Comparison of ENCODE assay signal across 9 mouse cellular contexts in the genomic region with DNA sequence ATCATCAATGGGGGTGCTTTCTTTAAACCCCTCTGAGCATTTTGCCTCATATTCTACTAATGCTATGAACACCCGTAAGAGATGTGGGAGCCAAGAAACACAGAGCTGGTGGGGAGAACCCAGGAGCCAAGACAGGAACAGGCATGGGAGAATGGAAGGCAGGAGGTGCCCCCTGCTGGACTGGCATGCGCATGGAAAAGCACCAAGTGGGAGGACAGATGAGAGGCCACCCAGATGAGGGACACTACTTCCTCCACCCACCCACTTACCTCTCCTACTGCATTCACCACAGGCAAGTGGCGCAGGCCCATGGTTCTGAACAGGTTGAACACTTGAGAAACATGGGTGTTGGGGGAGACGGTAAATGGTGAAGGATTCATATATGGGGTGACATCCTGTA. TPM values are rescaled to one million over a fixed set of nuclear protein-coding genes. Genes with fewer than 3 reads are reported as not detected.
DNase-seq lines count a peak whose midpoint lies in the region; ATAC-seq lines count a peak whose summit lies in the region.
"Had no signal": no experiment of that assay in that cellular context is flagged by ENCODE, and none has a peak within 500 bp of the region (broad histone marks: within the 10 kb centered on the region; RNA-seq: fewer than 3 reads in every experiment).

No protein-coding gene starts in this region.

- no peak overlapping the region for H3K27ac ChIP-seq in midbrain, embryonic 11.5 days (ENCODE audit: low read depth, low read length)
- no peak overlapping the region for H3K27ac ChIP-seq in midbrain, embryonic 15.5 days
- H3K27ac ChIP-seq in limb, embryonic 11.5 days (replicated peaks; ENCODE audit: low read depth, low read length): no peak overlapping the region
- H3K27ac ChIP-seq: embryonic facial prominence, embryonic 12.5 days; liver, embryonic 13.5 days had no signal

- no peaks in the 10 kb centered on the region for H3K9me3 ChIP-seq in midbrain, embryonic 11.5 days (ENCODE audit: control insufficient read depth, low read length)
- no peaks in the 10 kb centered on the region for H3K9me3 ChIP-seq in midbrain, embryonic 15.5 days
- no peaks in the 10 kb centered on the region for H3K9me3 ChIP-seq in limb, embryonic 11.5 days (ENCODE audit: control insufficient read depth, low read length)
- H3K9me3 ChIP-seq: embryonic facial prominence, embryonic 12.5 days; liver, embryonic 13.5 days had no signal

- DNase-seq in midbrain, embryonic 11.5 days (ENCODE audit: low spot score, missing footprints): peak; percentile 84
- peak; percentile 35 for DNase-seq in ZHBTc4 (ENCODE audit: low read depth, low spot score)
- DNase-seq in kidney, adult 9 months: peak; percentile 66
- peak; percentile 42 for DNase-seq in limb, embryonic 11.5 days (ENCODE audit: low spot score)
- peak; percentile 75 to 77 for DNase-seq in right cerebral cortex, adult 2 months (ENCODE audit: low spot score in 2 of 2)
- DNase-seq: liver, embryonic 13.5 days had no signal

- peaks cover 57% of the 10 kb centered on the region for H3K36me3 ChIP-seq in midbrain, embryonic 11.5 days (ENCODE audit: control insufficient read depth, insufficient read depth, low read length)
- H3K36me3 ChIP-seq in midbrain, embryonic 15.5 days (replicated peaks): peaks cover 83% of the 10 kb centered on the region
- peaks cover 35% of the 10 kb centered on the region for H3K36me3 ChIP-seq in limb, embryonic 11.5 days (ENCODE audit: control insufficient read depth, insufficient read depth, low read length)

- no peaks in the 10 kb centered on the region for H3K4me1 ChIP-seq in midbrain, embryonic 11.5 days (ENCODE audit: control insufficient read depth, insufficient read depth, low read length)
- H3K4me1 ChIP-seq in midbrain, embryonic 15.5 days: no peaks in the 10 kb centered on the region
- H3K4me1 ChIP-seq in limb, embryonic 11.5 days (ENCODE audit: control insufficient read depth, insufficient read depth, low read length): peaks cover 5% of the 10 kb centered on the region; the same call in 1 of the 2 replicates
- H3K4me1 ChIP-seq: embryonic facial prominence, embryonic 12.5 days; liver, embryonic 13.5 days had no signal

- no peak overlapping the region for H3K4me3 ChIP-seq in midbrain, embryonic 11.5 days (ENCODE audit: low read depth, low read length)
- no peak overlapping the region for H3K4me3 ChIP-seq in midbrain, embryonic 15.5 days
- H3K4me3 ChIP-seq in limb, embryonic 11.5 days (ENCODE audit: low read depth, low read length): no peak overlapping the region
- H3K4me3 ChIP-seq: embryonic facial prominence, embryonic 12.5 days; liver, embryonic 13.5 days had no signal

- no peak overlapping the region for H3K9ac ChIP-seq in midbrain, embryonic 11.5 days (ENCODE audit: low read length)
- H3K9ac ChIP-seq in midbrain, embryonic 15.5 days: no peak overlapping the region
- H3K9ac ChIP-seq in limb, embryonic 11.5 days (ENCODE audit: low read length): no peak overlapping the region
- H3K9ac ChIP-seq: embryonic facial prominence, embryonic 12.5 days; liver, embryonic 13.5 days had no signal

- H3K27me3 ChIP-seq in midbrain, embryonic 11.5 days (ENCODE audit: control insufficient read depth, insufficient read depth, low read length): no peaks in the 10 kb centered on the region
- H3K27me3 ChIP-seq in midbrain, embryonic 15.5 days (replicated peaks): no peaks in the 10 kb centered on the region
- H3K27me3 ChIP-seq in limb, embryonic 11.5 days (ENCODE audit: control insufficient read depth, insufficient read depth, low read length): no peaks in the 10 kb centered on the region
- H3K27me3 ChIP-seq: embryonic facial prominence, embryonic 12.5 days; liver, embryonic 13.5 days had no signal

- H3K4me2 ChIP-seq in midbrain, embryonic 11.5 days: no peak overlapping the region
- H3K4me2 ChIP-seq in midbrain, embryonic 15.5 days: no peak overlapping the region
- H3K4me2 ChIP-seq in limb, embryonic 11.5 days (ENCODE audit: low read depth, severe bottlenecking): no peak overlapping the region
- H3K4me2 ChIP-seq: embryonic facial prominence, embryonic 12.5 days; liver, embryonic 13.5 days had no signal

- ATAC-seq in midbrain, embryonic 11.5 days (ENCODE audit: low FRiP score): peak; percentile 10; the same call in 1 of the 2 replicates
- ATAC-seq in midbrain, embryonic 15.5 days (replicated peaks): no peak
- ATAC-seq in common myeloid progenitor, adult 5-6 weeks (replicated peaks; ENCODE audit: low read depth, poor library complexity, severe bottlenecking): peak; percentile 73
- no peak for ATAC-seq in limb, embryonic 11.5 days (ENCODE audit: insufficient number of reproducible peaks, low FRiP score, low TSS enrichment, low read depth)

- 85% methylated on average over 4 of the region's 4 CpGs for WGBS in midbrain, embryonic 11.5 days
- WGBS in midbrain, embryonic 15.5 days: 79% methylated on average over 4 of the region's 4 CpGs
- 86% methylated on average over 4 of the region's 4 CpGs for WGBS in limb, embryonic 11.5 days

RNA-seq across cellular contexts. Expression of a gene that starts 7.9 kb away (rescaled TPM):
- polyA plus RNA-seq in midbrain, embryonic 11.5 days (2014; fragmentation: Nextera tagmentation; extraction: Ambion mirVana): 0.51 and 0.68 TPM in 2 replicates
- 3.6 and 6.4 TPM in 2 replicates for polyA plus RNA-seq in midbrain, embryonic 15.5 days (2015; fragmentation: Nextera tagmentation; extraction: Ambion mirVana)
- not detected in 2 replicates for total RNA-seq in common myeloid progenitor, adult 5-6 weeks (2017)
- polyA plus RNA-seq in limb, embryonic 11.5 days (2014; fragmentation: Nextera tagmentation; extraction: Ambion mirVana): 0.31 and 2.0 TPM in 2 replicates

RNA-seq across cellular contexts. Expression of a gene that starts 22.8 kb away (rescaled TPM):
- polyA plus RNA-seq in midbrain, embryonic 11.5 days (2014; fragmentation: Nextera tagmentation; extraction: Ambion mirVana): 0.23 and 0.29 TPM in 2 replicates
- polyA plus RNA-seq in midbrain, embryonic 15.5 days (2015; fragmentation: Nextera tagmentation; extraction: Ambion mirVana): not detected in 2 replicates
- not detected in 2 replicates for total RNA-seq in common myeloid progenitor, adult 5-6 weeks (2017)
- polyA plus RNA-seq in limb, embryonic 11.5 days (2014; fragmentation: Nextera tagmentation; extraction: Ambion mirVana): not detected in 2 replicates
- polyA plus RNA-seq: embryonic facial prominence, embryonic 12.5 days; liver, embryonic 13.5 days had no signal

RNA-seq across cellular contexts. Expression of a gene that starts 30.2 kb away (rescaled TPM):
- polyA plus RNA-seq in midbrain, embryonic 11.5 days (2014; fragmentation: Nextera tagmentation; extraction: Ambion mirVana): 19.2 and 20.2 TPM in 2 replicates
- 36.2 and 38.0 TPM in 2 replicates for polyA plus RNA-seq in midbrain, embryonic 15.5 days (2015; fragmentation: Nextera tagmentation; extraction: Ambion mirVana)
- total RNA-seq in common myeloid progenitor, adult 5-6 weeks (2017): 1.4 and 6.4 TPM in 2 replicates
- 6.1 and 7.5 TPM in 2 replicates for polyA plus RNA-seq in limb, embryonic 11.5 days (2014; fragmentation: Nextera tagmentation; extraction: Ambion mirVana)

RNA-seq across cellular contexts. Expression of a gene that starts 30.5 kb away (rescaled TPM):
- polyA plus RNA-seq in midbrain, embryonic 11.5 days (2014; fragmentation: Nextera tagmentation; extraction: Ambion mirVana): 17.8 and 18.9 TPM in 2 replicates
- polyA plus RNA-seq in midbrain, embryonic 15.5 days (2015; fragmentation: Nextera tagmentation; extraction: Ambion mirVana): 23.2 and 24.8 TPM in 2 replicates
- total RNA-seq in common myeloid progenitor, adult 5-6 weeks (2017): 5.9 and 8.6 TPM in 2 replicates
- polyA plus RNA-seq in limb, embryonic 11.5 days (2014; fragmentation: Nextera tagmentation; extraction: Ambion mirVana): 18.7 and 19.7 TPM in 2 replicates

Comparison
In these comparisons a context has a peak if more than half of its experiments do, and no peak if none do; other contexts are left out.
1. ATAC-seq: peak in midbrain, embryonic 11.5 days (single experiment) and common myeloid progenitor, adult 5-6 weeks (single experiment); none in midbrain, embryonic 15.5 days (single experiment) and limb, embryonic 11.5 days (single experiment).
2. Peak in every context shown above with its lines, with median percentiles within 50 percentile points of each other: DNase-seq.